Mouse (Mus musculus) limb, embryonic 15.5 days (tissue): Measurements from ENCODE around the gene Capn3. TPM values are rescaled to one million over a fixed set of nuclear protein-coding genes. Genes with fewer than 3 reads are reported as not detected.

Experiments used
- ATAC-seq: fragments of 200-750 bp; cut with Nextera tagmentation; 2 replicates; pipeline ENCODE4 v1.8.0; 2017; ENCODE audit warnings: low read depth, moderate TSS enrichment; ENCODE audit not compliant: insufficient number of reproducible peaks, low FRiP score, low TSS enrichment
- H3K27ac ChIP-seq: fragments of 300-500 bp; sonication (generic); 2 replicates; pipeline ENCODE4 v1.5.1; 2015; ENCODE audit warnings: moderate library complexity, mild to moderate bottlenecking, inconsistent platforms
- H3K27me3 ChIP-seq: fragments of 300-500 bp; sonication (generic); 2 replicates; pipeline ENCODE4 v1.6.1; 2015; ENCODE audit warnings: inconsistent platforms
- H3K36me3 ChIP-seq: fragments of 300-500 bp; sonication (generic); 2 replicates; pipeline ENCODE4 v1.6.1; 2015; ENCODE audit warnings: inconsistent platforms
- H3K4me1 ChIP-seq: fragments of 300-500 bp; sonication (generic); 2 replicates; pipeline ENCODE4 v1.6.1; 2015; ENCODE audit warnings: inconsistent platforms
- H3K4me2 ChIP-seq: fragments of 300-500 bp; sonication (generic); 2 replicates; pipeline ENCODE4 v1.6.1; 2015; ENCODE audit warnings: mild to moderate bottlenecking, inconsistent platforms
- H3K4me3 ChIP-seq: fragments of 300-500 bp; sonication (generic); 2 replicates; pipeline ENCODE4 v1.5.1; 2015; ENCODE audit warnings: mild to moderate bottlenecking, inconsistent platforms
- H3K9ac ChIP-seq: fragments of 300-500 bp; sonication (generic); 2 replicates; pipeline ENCODE4 v1.6.1; 2015; ENCODE audit warnings: inconsistent platforms
- H3K9me3 ChIP-seq: fragments of 300-500 bp; sonication (generic); 2 replicates; pipeline ENCODE4 v1.6.1; 2016; ENCODE audit warnings: inconsistent platforms
- WGBS: fragments of 180-500 bp; shearing (Covaris S2); methylation state at CpG from one replicate; pipeline ENCODE4 v1.1.7; 2015; 5-methylcytosine and 5-hydroxymethylcytosine counted together
- polyA plus RNA-seq: library from polyadenylated mRNA; unstranded; fragments of >200 nt; fragmentation: Nextera tagmentation; extraction: Ambion mirVana; gene quantifications from 2 replicates; pipeline ENCODE4 v1.2.1, GENCODE M21; 2015

Gene Capn3
- polyA plus RNA-seq, 1 experiment from 2014 or later, result 1.5 TPM

GRCm38 (mm10) chr2:120464091-120464490 is 8.3 kb downstream of the Capn3 start:
- no peaks in the 10 kb centered on the region for H3K27me3 ChIP-seq
- H3K4me3 ChIP-seq, result no peak overlapping the region
- H3K9me3 ChIP-seq, result no peaks in the 10 kb centered on the region
- no peaks in the 10 kb centered on the region for H3K4me1 ChIP-seq
- no peak for ATAC-seq
- H3K36me3 ChIP-seq, result no peaks in the 10 kb centered on the region
- no peak overlapping the region for H3K27ac ChIP-seq
- no peak overlapping the region for H3K9ac ChIP-seq
- WGBS, result 76% methylated on average over 8 of the region's 8 CpGs
- H3K4me2 ChIP-seq, result no peak overlapping the region

GRCm38 (mm10) chr2:120464732-120465396 is 9.0 kb downstream of the Capn3 start:
- no peak overlapping the region for H3K9ac ChIP-seq
- no peak overlapping the region for H3K4me2 ChIP-seq
- no peak overlapping the region for H3K4me3 ChIP-seq
- 94% methylated on average over 2 of the region's 2 CpGs for WGBS
- no peak; the same call in 1 of the 2 replicates for ATAC-seq
- no peaks in the 10 kb centered on the region for H3K27me3 ChIP-seq
- H3K9me3 ChIP-seq, result no peaks in the 10 kb centered on the region
- no peaks in the 10 kb centered on the region for H3K4me1 ChIP-seq
- H3K27ac ChIP-seq, result no peak overlapping the region
- H3K36me3 ChIP-seq, result no peaks in the 10 kb centered on the region

GRCm38 (mm10) chr2:120465397-120465785 is 9.6 kb downstream of the Capn3 start:
- WGBS, result 64% methylated on average over 5 of the region's 5 CpGs
- H3K9ac ChIP-seq, result no peak overlapping the region
- ATAC-seq, result no peak
- no peaks in the 10 kb centered on the region for H3K4me1 ChIP-seq
- H3K4me2 ChIP-seq, result no peak overlapping the region
- H3K9me3 ChIP-seq, result no peaks in the 10 kb centered on the region
- no peaks in the 10 kb centered on the region for H3K27me3 ChIP-seq
- H3K4me3 ChIP-seq, result no peak overlapping the region
- no peaks in the 10 kb centered on the region for H3K36me3 ChIP-seq
- H3K27ac ChIP-seq, result no peak overlapping the region

GRCm38 (mm10) chr2:120468011-120468410 is 12.2 kb downstream of the Capn3 start:
- no peak for ATAC-seq

GRCm38 (mm10) chr2:120469220-120469619 is 13.4 kb downstream of the Capn3 start:
- H3K27ac ChIP-seq, result no peak overlapping the region
- no peak overlapping the region for H3K4me2 ChIP-seq
- H3K9ac ChIP-seq, result no peak overlapping the region
- no peak for ATAC-seq
- no peaks in the 10 kb centered on the region for H3K4me1 ChIP-seq
- H3K27me3 ChIP-seq, result no peaks in the 10 kb centered on the region
- WGBS, result 92% methylated on average over 3 of the region's 3 CpGs
- no peaks in the 10 kb centered on the region for H3K9me3 ChIP-seq
- no peak overlapping the region for H3K4me3 ChIP-seq
- H3K36me3 ChIP-seq, result no peaks in the 10 kb centered on the region

More at GRCm38 (mm10) chr2:120468011-120468410, 12.2 kb downstream of the Capn3 start:
- H3K36me3 ChIP-seq, result no peaks in the 10 kb centered on the region
- H3K4me2 ChIP-seq, result no peak overlapping the region
- no peak overlapping the region for H3K9ac ChIP-seq
- no peak overlapping the region for H3K4me3 ChIP-seq
- H3K4me1 ChIP-seq, result no peaks in the 10 kb centered on the region
- H3K27me3 ChIP-seq, result no peaks in the 10 kb centered on the region
- H3K9me3 ChIP-seq, result no peaks in the 10 kb centered on the region
- H3K27ac ChIP-seq, result no peak overlapping the region

GRCm38 (mm10) chr2:120469715-120470114 is 13.9 kb downstream of the Capn3 start:
- no peaks in the 10 kb centered on the region for H3K9me3 ChIP-seq
- H3K27ac ChIP-seq, result no peak overlapping the region
- no peaks in the 10 kb centered on the region for H3K4me1 ChIP-seq
- H3K9ac ChIP-seq, result no peak overlapping the region
- no peaks in the 10 kb centered on the region for H3K27me3 ChIP-seq
- H3K36me3 ChIP-seq, result no peaks in the 10 kb centered on the region
- WGBS, result 87% methylated on average over 10 of the region's 10 CpGs
- H3K4me3 ChIP-seq, result no peak overlapping the region
- H3K4me2 ChIP-seq, result no peak overlapping the region
- ATAC-seq, result no peak

- H3K4me2 ChIP-seq, result no peak overlapping the region
- WGBS, result 83% methylated on average over 4 of the region's 4 CpGs
- H3K4me1 ChIP-seq, result no peaks in the 10 kb centered on the region
- H3K27me3 ChIP-seq, result no peaks in the 10 kb centered on the region
- H3K36me3 ChIP-seq, result no peaks in the 10 kb centered on the region
- no peak overlapping the region for H3K4me3 ChIP-seq
- H3K27ac ChIP-seq, result no peak overlapping the region
- ATAC-seq, result no peak
- no peaks in the 10 kb centered on the region for H3K9me3 ChIP-seq
- no peak overlapping the region for H3K9ac ChIP-seq
These were observed 15.0 kb downstream of the Capn3 start for GRCm38 (mm10) chr2:120470856-120471255.

- no peaks in the 10 kb centered on the region for H3K27me3 ChIP-seq
- no peaks in the 10 kb centered on the region for H3K9me3 ChIP-seq
- no peak overlapping the region for H3K9ac ChIP-seq
- 78% methylated on average over 13 of the region's 13 CpGs for WGBS
- H3K36me3 ChIP-seq, result no peaks in the 10 kb centered on the region
- H3K27ac ChIP-seq, result no peak overlapping the region
- H3K4me1 ChIP-seq, result no peaks in the 10 kb centered on the region
- no peak overlapping the region for H3K4me2 ChIP-seq
- no peak overlapping the region for H3K4me3 ChIP-seq
- no peak for ATAC-seq
These were observed 20.7 kb downstream of the Capn3 start for GRCm38 (mm10) chr2:120476277-120477087.

GRCm38 (mm10) chr2:120478600-120478999 is 22.8 kb downstream of the Capn3 start:
- H3K9me3 ChIP-seq, result no peaks in the 10 kb centered on the region
- H3K27ac ChIP-seq, result no peak overlapping the region
- no peak overlapping the region for H3K4me3 ChIP-seq
- 54% methylated on average over 3 of the region's 3 CpGs for whole genome bisulfite sequencing
- no peak overlapping the region for H3K9ac ChIP-seq
- H3K4me1 ChIP-seq, result 0 out of 2 replicates have a peak, but pooled peaks cover 3% of the 10 kb centered on the region
- no peak for ATAC-seq
- no peaks in the 10 kb centered on the region for H3K36me3 ChIP-seq
- no peak overlapping the region for H3K4me2 ChIP-seq
- H3K27me3 ChIP-seq, result no peaks in the 10 kb centered on the region

GRCm38 (mm10) chr2:120481921-120482320 is 26.1 kb downstream of the Capn3 start:
- Histone ChIP-seq H3K4me2 (no peak overlapping the region), H3K4me1 (0 out of 2 replicates have a peak, but pooled peaks cover 3% of the 10 kb centered on the region), H3K27me3 (no peaks in the 10 kb centered on the region), H3K27ac (no peak overlapping the region), H3K9me3 (no peaks in the 10 kb centered on the region), H3K4me3 (no peak overlapping the region), H3K9ac (no peak overlapping the region), H3K36me3 (no peaks in the 10 kb centered on the region)
- ATAC-seq, result no peak
- 57% methylated on average over 8 of the region's 8 CpGs for WGBS

- no peak for ATAC-seq
- no peaks in the 10 kb centered on the region for H3K27me3 ChIP-seq
These were observed 26.9 kb downstream of the Capn3 start for GRCm38 (mm10) chr2:120482506-120483389.

More at GRCm38 (mm10) chr2:120482506-120483389, 26.9 kb downstream of the Capn3 start:
- H3K4me2 ChIP-seq, result no peak overlapping the region
- no peak overlapping the region for H3K9ac ChIP-seq
- WGBS, result 39% methylated on average over 8 of the region's 8 CpGs
- no peak overlapping the region for H3K27ac ChIP-seq
- H3K36me3 ChIP-seq, result no peaks in the 10 kb centered on the region
- 0 out of 2 replicates have a peak, but pooled peaks cover 3% of the 10 kb centered on the region for H3K4me1 ChIP-seq
- no peak overlapping the region for H3K4me3 ChIP-seq
- H3K9me3 ChIP-seq, result no peaks in the 10 kb centered on the region
